Mouse (Mus musculus) hindbrain, postnatal 0 days (tissue): ENCODE measurements around the gene Smarcd3. TPM values are rescaled to one million over a fixed set of nuclear protein-coding genes. Genes with fewer than 3 reads are reported as not detected.
A peak's percentile ranks its signal among the peaks of the same experiment; 100 is the strongest.
"Not testable (repeated sequence)": the region's sequence is repeated elsewhere in the genome, so short reads cannot be mapped to it uniquely, and the experiment has no call there.

Source experiments
- ATAC-seq: fragments of 200-750 bp; cut with Nextera tagmentation; 2 replicates; pipeline ENCODE4 v1.8.0; 2017; ENCODE audit warnings: mild to moderate bottlenecking, moderate TSS enrichment, moderate library complexity
- DNase-seq: peaks from one replicate; pipeline ENCODE4 v3.0.0-alpha.2; 2015; ENCODE audit warnings: low spot score
- H3K27ac ChIP-seq: fragments of 300-500 bp; sonication (generic); 2 replicates; pipeline ENCODE4 v1.5.1; 2014; ENCODE audit warnings: mild to moderate bottlenecking
- H3K27me3 ChIP-seq: fragments of 300-500 bp; sonication (generic); 2 replicates; pipeline ENCODE4 v1.6.1; 2014; ENCODE audit warnings: low read length, mixed read lengths; ENCODE audit not compliant: insufficient read depth
- H3K36me3 ChIP-seq: fragments of 300-500 bp; sonication (generic); 2 replicates; pipeline ENCODE4 v1.6.1; 2014; ENCODE audit warnings: low read length, mixed read lengths; ENCODE audit not compliant: insufficient read depth
- H3K4me1 ChIP-seq: fragments of 300-500 bp; sonication (generic); 2 replicates; pipeline ENCODE4 v1.6.1; 2014; ENCODE audit warnings: antibody characterized with exemption, low read length, mixed read lengths; ENCODE audit not compliant: insufficient read depth
- H3K4me2 ChIP-seq: fragments of 300-500 bp; sonication (generic); 2 replicates; pipeline ENCODE4 v1.6.1; 2014; ENCODE audit warnings: low read depth, mild to moderate bottlenecking, low read length, moderate library complexity, mixed read lengths
- H3K4me3 ChIP-seq: fragments of 300-500 bp; sonication (generic); 2 replicates; pipeline ENCODE4 v1.5.1; 2014; ENCODE audit warnings: low read length
- H3K9ac ChIP-seq: fragments of 300-500 bp; sonication (generic); replicated peaks from 2 replicates; pipeline ENCODE4 v1.6.1; 2014; ENCODE audit warnings: mild to moderate bottlenecking, low read length, moderate library complexity, mixed read lengths
- H3K9me3 ChIP-seq: fragments of 300-500 bp; sonication (generic); 2 replicates; pipeline ENCODE4 v1.6.1; 2016; ENCODE audit warnings: low read length, mixed read lengths
- CTCF ChIP-seq: IDR thresholded peaks from 2 replicates; pipeline ENCODE4 v1.5.1; 2016; ENCODE audit warnings: antibody characterized with exemption, control low read depth, low read depth
- WGBS: fragments of 180-500 bp; shearing (Covaris S2); extraction: QIAGEN DNeasy Blood & Tissue Kit; methylation state at CpG from one replicate; pipeline ENCODE4 v1.1.7; 2014; 5-methylcytosine and 5-hydroxymethylcytosine counted together
- polyA plus RNA-seq: library from polyadenylated mRNA; unstranded; fragments of >200 nt; fragmentation: Nextera tagmentation; extraction: Ambion mirVana; gene quantifications from 2 replicates; pipeline ENCODE4 v1.2.1, GENCODE M21; 2015
- total RNA-seq: library from RNA; depleted of rRNA; stranded (reverse); fragments of >200 nt; gene quantifications from 2 replicates; pipeline ENCODE4 v1.2.3, GENCODE M21; 2014

The Smarcd3 gene
- total and polyA plus RNA-seq, 2 experiments from 2014 or later: 128 to 246 TPM

DNA sequence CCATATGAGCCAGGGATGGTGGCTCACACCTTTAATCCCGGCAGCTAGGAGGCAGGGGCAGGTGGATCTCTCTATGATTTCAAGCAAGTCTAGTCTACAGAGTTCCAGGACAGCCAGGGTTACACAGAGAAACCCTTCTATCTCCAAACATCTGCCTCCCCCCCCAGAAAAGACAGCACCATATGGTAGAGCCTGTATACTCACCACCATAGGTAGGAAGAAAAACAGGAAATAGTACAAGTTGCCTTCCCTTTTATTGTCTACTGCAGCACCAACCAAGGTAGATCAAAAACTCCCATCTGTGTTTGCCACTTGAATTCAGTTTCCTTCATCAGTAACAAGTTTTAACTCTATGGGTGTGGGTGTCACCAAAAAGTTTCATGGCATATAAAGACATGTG is 48.3 kb downstream of the Smarcd3 start:
- H3K36me3 ChIP-seq: peaks cover 32% of the 10 kb centered on the region
- no peak for ATAC-seq
- 89% methylated on average over 1 of the region's 1 CpGs for WGBS
- no peaks in the 10 kb centered on the region for H3K9me3 ChIP-seq
- DNase-seq: no peak
- H3K9ac ChIP-seq: no peak overlapping the region
- no peak for TF ChIP-seq CTCF
- H3K27me3 ChIP-seq: no peaks in the 10 kb centered on the region
- H3K4me2 ChIP-seq: peak overlapping the region; percentile 88
- no peak overlapping the region for H3K27ac ChIP-seq
- H3K4me1 ChIP-seq: peaks cover 7% of the 10 kb centered on the region
- H3K4me3 ChIP-seq: peak overlapping the region; percentile 63; the same call in 1 of the 2 replicates

DNA sequence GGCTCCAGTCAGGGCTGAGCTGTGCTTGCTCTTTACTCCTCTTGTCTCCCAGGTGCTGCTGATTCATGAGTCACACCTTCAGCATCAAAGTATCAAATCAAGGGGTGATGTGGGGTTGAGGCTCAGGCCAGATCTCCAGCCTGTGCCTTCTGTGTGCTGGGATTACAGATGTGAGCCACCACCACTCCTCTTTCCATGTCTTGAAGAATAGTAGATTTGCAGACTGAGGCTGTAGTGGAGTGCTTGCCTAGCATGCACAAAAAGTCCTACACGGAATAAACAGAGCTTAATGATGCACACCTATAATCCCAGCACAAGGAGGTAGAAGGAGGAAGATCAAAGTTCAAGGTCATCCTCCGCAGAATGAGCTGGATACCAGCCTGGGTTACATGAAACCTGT is 67.5 kb downstream of the Smarcd3 start, which contains the start of gene 4931409K22Rik:
Gene 4931409K22Rik (minus strand): TSS at position 101 of the 400 bp plus-strand sequence.
- no peaks in the 10 kb centered on the region for H3K9me3 ChIP-seq
- no peak within 1 kb of the TSS for H3K4me3 ChIP-seq
- WGBS: 80% methylated on average over 2 of the region's 2 CpGs
- H3K4me1 ChIP-seq: no peaks in the 10 kb centered on the region
- no peak within 1 kb of the TSS for H3K4me2 ChIP-seq
- H3K27me3 ChIP-seq: no peaks in the 10 kb centered on the region
- H3K9ac ChIP-seq: no peak within 1 kb of the TSS
- ATAC-seq (no peak), DNase-seq (no peak)
- TF ChIP-seq CTCF: no peak
- no peak within 1 kb of the TSS for H3K27ac ChIP-seq
- H3K36me3 ChIP-seq: no peaks in the 10 kb centered on the region

DNA sequence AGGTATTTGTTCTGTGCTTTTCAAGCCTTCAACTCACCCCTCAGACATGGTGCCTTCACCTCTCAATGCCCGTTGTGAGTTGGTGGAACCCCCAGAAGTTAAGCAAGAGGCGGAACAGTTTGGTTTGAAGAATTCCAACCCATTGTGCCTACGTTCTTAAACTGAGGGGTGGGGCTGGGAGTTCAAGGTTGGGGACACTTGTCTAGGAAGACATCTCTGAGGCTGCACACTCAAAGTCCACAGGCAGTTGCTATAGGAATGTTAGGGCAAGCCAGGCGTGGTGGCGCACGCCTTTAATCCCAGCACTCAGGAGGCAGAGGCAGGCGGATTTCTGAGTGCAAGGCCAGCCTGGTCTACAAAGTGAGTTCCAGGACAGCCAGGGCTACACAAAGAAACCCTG is 68.9 kb downstream of the Smarcd3 start:
- not testable (repeated sequence) for ATAC-seq, H3K27me3 ChIP-seq, DNase-seq, H3K9ac ChIP-seq, H3K4me1 ChIP-seq, H3K27ac ChIP-seq, H3K4me2 ChIP-seq, H3K9me3 ChIP-seq, H3K4me3 ChIP-seq, H3K36me3 ChIP-seq
- 95% methylated on average over 7 of the region's 7 CpGs for WGBS

DNA sequence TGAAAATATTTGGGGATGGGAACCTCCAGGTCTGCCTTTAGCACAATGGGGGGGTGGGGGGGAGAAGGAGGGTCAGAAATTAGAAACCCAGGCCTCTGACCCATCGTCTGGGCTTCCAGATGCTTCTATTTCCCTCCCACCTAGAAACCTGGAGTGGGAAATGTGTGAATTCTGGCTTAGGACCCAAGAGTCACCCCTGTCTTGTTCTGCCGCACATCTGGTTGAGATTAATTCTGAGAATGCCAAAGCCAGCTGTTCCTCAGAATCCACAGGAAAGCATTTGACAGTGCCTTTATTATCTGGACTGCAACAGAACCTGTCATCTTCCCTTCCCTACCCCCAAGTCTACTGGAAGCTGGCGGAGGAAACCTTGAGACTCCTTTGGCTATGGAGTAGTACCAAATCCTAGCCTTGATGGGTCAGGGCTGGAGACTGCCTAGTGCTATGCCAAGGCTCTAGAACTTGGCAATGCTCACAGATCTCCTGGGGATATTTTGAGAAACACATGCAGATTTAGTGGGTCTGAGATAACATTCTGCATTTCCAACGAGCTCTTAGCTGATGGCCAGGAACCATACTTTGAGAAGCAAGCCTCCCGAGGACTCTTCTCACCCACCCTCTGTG is 70.5 kb downstream of the Smarcd3 start:
- peaks cover 6% of the 10 kb centered on the region for H3K4me1 ChIP-seq
- H3K9me3 ChIP-seq: no peaks in the 10 kb centered on the region
- no peak overlapping the region for H3K4me3 ChIP-seq
- 69% methylated on average over 5 of the region's 5 CpGs for WGBS
- no peaks in the 10 kb centered on the region for H3K36me3 ChIP-seq
- H3K27ac ChIP-seq: no peak overlapping the region
- TF ChIP-seq CTCF: no peak
- no peak for ATAC-seq
- H3K9ac ChIP-seq: no peak overlapping the region
- H3K27me3 ChIP-seq: no peaks in the 10 kb centered on the region
- no peak overlapping the region for H3K4me2 ChIP-seq
- no peak for DNase-seq

DNA sequence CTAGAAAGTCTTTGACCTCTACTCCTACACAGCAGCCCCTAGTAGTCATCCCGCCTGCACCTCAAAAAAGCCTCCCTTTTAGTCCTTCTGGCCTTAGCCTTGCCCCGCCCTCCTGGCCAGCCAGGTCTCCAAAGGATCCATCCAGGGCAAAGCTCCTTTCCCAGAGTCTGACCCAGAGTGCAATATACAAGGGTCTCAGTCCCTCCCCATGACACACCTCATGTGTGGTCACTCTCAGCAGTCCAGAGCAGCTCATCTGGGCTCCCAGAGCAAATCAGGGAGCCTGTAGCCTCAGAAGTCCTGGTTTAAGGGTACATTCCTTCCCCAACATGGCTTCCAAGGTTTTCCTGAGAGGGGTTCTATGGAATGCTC is 72.9 kb downstream of the Smarcd3 start:
- no peak overlapping the region for H3K27ac ChIP-seq
- 30% methylated on average over 2 of the region's 2 CpGs for WGBS
- no peak overlapping the region for H3K4me3 ChIP-seq
- ATAC-seq (no peak), DNase-seq (no peak)
- no peaks in the 10 kb centered on the region for H3K36me3 ChIP-seq
- H3K27me3 ChIP-seq: no peaks in the 10 kb centered on the region
- no peak for TF ChIP-seq CTCF
- no peaks in the 10 kb centered on the region for H3K9me3 ChIP-seq
- H3K9ac ChIP-seq: no peak overlapping the region
- H3K4me1 ChIP-seq: peaks cover 6% of the 10 kb centered on the region
- H3K4me2 ChIP-seq: peak overlapping the region; percentile 25

DNA sequence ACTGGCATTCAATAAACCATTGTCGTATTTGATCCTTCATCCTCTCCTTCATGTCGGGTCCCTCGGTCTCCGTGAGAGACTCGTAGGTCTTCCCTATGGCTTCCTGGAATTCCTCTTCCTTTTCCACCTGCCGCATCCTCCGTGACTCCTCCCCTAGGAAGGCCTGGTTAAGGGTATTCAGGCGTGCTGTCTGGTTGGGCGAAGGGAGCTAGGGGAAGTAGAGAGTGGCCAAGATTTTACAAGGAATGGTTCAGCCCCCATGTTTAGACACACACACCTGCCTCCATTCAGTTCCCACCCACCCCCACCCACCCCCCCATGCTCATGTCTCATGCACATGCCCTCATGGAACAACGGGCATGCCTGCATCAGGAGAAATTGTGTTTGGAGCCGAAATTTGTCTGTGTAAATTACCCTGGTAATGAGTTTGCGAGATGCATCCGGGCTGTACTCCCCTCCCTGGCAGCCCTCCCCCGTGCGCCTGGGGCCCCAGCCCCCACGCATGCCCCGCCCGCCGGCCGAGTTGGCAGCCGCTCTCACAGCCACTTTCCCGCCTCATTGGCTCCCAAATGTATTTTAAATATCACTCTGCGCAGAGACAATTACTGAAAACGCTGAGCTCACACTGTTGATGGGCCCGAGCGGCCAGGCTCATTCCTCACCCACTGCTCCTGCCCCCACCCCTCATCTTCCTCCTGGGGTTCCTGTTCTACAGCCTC is 73.5 kb downstream of the Smarcd3 start:
- WGBS: 20% methylated on average over 26 of the region's 26 CpGs
- ATAC-seq (peak; percentile 77), DNase-seq (peak; percentile 84)
- Histone ChIP-seq H3K4me3 (no peak overlapping the region), H3K36me3 (no peaks in the 10 kb centered on the region), H3K4me2 (peak overlapping the region; percentile 25), H3K27me3 (no peaks in the 10 kb centered on the region), H3K9me3 (no peaks in the 10 kb centered on the region), H3K27ac (no peak overlapping the region; the same call in 1 of the 2 replicates), H3K4me1 (peaks cover 6% of the 10 kb centered on the region), H3K9ac (no peak overlapping the region)
- no peak for TF ChIP-seq CTCF

DNA sequence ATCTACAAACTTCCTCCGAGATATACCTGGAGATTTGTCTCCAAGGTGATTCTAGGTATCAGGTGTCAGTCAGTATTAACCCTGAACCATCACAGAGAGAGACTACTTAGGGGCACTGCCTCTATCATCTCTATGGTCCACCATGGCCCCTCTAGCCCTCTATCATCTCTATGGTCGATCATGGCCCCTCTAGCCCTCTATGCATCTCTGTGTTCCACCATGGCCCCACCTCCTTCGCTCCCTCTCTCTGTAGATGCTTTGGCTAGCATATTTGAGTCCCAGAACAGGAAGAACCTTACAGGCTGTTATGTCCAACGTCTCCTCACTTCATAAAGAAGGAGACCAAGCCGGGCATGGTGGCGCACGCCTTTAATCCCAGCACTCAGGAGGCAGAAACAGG is 81.6 kb downstream of the Smarcd3 start:
- Histone ChIP-seq H3K4me3 (no peak overlapping the region), H3K27ac (no peak overlapping the region), H3K4me1 (no peaks in the 10 kb centered on the region), H3K36me3 (no peaks in the 10 kb centered on the region), H3K9me3 (no peaks in the 10 kb centered on the region), H3K4me2 (no peak overlapping the region), H3K27me3 (no peaks in the 10 kb centered on the region), H3K9ac (no peak overlapping the region)
- no peak for TF ChIP-seq CTCF
- 77% methylated on average over 7 of the region's 7 CpGs for WGBS
- DNase-seq (no peak), ATAC-seq (no peak)
